Mouse (Mus musculus): ENCODE measurements around the gene Trib2.

Gene Trib2

DNA sequence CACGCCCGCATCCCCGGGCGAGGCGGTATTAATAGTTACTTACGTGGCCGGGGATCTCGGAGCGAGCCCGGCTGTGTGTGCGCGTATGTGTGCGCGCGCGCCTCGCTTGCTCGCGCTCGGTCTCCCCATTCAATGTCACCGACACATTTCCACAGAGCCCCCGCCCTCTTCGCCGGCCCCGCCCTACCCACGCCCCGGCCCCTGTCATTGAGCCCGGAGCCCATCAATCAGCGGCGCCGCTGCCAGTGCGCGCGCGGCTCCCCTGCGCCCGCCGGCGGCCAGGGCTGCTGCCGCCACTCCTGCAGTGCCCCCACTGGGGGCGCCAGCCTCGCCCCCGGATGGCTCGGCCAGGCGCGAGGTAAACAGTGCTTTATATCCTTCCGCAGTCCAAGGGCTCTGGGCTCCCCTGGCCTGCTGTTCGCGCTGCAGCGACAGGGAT, at the start of gene Trib2:
Gene Trib2, minus strand, starts transcription at position 183 of the 439 bp plus-strand sequence.
- peak; percentile 60 to 90 for DNase-seq (ENCODE audit: low spot score in 2 of 2)

DNA sequence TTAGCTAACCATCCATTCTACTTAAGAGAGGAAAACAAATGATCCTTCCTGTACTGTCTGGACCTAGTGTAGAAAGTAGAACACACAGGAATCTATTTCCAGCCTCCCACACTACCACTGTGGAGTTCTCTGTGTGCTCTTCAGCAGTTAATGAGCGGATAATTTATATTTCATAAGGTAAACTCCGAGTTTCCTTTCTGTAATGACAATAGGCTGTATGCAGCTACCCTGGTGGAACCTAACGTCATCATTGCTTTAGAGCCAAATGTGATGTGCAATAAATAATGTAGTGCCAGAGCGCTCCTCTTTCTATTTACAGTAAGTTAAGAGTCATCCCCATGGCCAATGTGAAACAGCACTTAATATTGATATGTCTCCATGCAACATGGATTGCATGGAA, 41.3 kb upstream of the Trib2 start:
- DNase-seq (ENCODE audit: low spot score in 2 of 2) = no peak

DNA sequence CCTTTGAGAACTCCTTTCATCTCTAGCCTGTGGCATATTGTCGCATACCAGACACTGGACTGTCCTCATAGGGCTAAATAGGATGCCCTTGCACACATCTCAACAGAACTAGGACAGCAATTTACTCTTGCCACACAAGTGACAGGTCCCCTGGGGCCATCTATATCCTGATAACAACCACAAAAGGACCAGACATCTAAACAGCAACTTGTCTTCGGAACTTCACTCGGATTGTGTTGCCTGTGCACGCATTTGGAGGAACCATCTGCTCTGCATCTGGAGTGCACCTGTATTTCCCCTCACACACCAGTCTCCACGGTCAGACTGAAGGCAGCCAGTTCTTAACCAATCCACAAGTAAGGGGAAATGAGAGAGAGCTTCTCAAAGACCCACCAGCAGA, 39.2 kb upstream of the Trib2 start:
- no peak for DNase-seq (ENCODE audit: low spot score in 2 of 2)

DNA sequence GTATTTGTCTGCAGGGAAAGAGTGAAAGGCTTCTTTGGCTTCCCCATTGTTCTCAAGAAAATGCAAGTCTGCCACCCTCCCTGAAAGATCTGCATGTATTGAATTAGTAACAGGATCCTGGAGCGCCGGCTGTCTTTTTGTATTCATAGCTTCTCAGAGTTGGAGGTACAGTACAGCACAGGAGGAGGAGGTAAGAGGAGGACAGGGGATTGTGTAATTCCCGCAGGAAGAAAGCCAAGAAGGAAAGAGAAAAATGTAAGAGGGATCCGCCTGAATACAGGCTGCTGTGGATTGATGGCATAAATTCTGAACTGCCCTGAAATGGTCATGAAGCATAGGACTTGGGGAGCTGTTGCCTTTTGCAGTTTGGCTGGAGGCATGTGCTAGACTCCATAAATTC, 36.1 kb upstream of the Trib2 start:
- DNase-seq (ENCODE audit: low spot score in 2 of 2) = no peak

DNA sequence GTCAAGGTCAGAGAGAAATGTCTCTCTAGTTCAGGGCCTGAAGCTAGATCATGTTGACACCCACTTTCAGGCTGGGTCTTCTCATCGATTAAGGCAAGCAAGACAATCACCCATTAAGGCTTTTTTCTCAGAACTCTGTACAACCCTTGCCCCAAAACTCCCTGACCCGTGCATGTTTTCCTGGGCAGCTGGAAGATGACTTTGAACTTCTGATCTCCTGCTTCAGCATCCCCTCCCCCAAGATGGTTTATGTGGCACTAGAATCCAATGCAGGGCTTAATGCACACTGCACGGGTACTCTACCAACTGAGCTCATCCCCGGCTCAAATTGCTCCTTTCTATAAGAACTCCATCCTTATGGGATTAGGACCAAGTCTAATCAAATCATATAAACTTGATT, 35.3 kb upstream of the Trib2 start:
- no peak for DNase-seq (ENCODE audit: low spot score in 2 of 2)

DNA sequence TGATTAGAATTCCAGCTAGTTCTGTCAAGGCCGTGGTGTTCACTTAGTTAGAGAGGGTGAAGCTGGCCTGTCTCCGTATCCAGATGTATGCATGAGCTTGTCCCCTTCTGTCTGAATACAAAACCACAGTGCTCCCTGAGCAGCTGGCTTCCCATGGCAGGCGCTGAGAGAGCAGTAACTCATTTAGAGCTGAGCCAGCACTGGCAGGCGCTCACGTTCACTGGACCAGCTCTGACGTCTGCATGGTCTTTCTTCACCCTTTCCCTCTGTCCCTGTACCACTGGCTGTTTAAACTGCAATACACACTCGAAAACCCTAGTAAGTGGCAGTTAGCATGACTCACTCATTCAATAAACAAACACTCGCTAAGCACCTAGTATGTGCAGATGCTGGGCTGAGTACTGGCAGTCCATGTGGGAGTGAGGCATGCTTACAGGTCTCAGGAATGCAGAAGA, 33.7 kb upstream of the Trib2 start:
- no peak for DNase-seq (ENCODE audit: low spot score in 2 of 2)

DNA sequence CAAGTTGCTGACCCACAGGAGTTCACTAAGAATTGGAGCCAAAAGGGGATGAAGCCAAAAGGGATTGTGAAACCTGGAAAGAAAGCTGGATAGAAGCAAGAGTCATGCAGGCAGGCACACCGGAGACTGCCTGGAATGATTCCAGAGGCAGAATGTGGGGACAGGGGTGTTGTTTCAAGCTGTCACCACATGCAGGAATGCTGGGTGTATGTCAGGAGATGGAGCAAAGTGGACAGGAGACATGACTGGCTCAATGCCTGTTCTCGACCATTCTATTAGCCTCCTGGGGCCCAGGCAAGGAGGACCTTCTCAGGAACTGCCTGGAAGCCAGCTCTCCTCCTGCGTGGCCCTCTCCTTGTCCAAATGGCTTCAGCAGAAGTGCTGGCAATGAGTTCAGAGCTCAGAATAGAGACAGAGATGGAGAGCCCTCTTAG, 33.2 kb upstream of the Trib2 start:
- DNase-seq (ENCODE audit: low spot score in 2 of 2) = no peak

DNA sequence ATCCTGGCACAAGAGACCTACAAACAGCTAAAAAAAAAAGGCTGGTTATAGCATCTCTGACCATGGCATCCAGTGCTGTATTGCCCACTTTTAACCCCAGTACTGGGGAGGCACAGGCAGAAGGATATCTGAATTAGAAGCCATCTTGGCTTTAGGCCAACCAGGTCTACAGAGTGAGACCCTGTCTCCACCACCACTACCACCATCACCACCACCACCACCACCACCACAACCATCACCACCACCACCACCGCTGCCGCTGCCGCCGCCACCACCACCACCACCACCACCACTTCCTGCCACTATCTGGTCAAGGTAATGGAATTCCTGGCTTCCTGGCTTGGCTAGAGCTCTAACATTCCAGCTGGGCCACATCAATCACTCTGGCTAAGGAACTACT, 31.7 kb upstream of the Trib2 start:
- no peak for DNase-seq (ENCODE audit: low spot score in 2 of 2)

DNA sequence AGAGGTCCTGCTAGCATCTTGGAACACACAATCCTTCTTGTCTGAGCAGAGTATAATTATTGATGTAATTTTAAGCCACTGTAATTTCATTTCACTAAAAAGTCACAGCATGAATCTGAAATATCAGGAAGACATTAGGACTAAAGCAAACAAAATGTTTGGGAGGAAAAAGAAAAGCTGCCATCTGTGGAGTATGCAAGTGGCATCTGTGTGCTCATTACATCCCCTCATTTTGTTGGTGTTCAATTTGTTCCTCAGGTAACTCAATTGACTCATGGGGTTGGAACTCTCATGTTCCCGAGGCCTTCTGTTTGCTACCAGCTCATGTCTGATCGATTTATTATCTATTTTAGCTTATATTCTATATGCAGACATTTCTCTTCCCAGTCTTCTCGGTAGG, 28.0 kb upstream of the Trib2 start:
- no peak for DNase-seq (ENCODE audit: low spot score in 2 of 2)

DNA sequence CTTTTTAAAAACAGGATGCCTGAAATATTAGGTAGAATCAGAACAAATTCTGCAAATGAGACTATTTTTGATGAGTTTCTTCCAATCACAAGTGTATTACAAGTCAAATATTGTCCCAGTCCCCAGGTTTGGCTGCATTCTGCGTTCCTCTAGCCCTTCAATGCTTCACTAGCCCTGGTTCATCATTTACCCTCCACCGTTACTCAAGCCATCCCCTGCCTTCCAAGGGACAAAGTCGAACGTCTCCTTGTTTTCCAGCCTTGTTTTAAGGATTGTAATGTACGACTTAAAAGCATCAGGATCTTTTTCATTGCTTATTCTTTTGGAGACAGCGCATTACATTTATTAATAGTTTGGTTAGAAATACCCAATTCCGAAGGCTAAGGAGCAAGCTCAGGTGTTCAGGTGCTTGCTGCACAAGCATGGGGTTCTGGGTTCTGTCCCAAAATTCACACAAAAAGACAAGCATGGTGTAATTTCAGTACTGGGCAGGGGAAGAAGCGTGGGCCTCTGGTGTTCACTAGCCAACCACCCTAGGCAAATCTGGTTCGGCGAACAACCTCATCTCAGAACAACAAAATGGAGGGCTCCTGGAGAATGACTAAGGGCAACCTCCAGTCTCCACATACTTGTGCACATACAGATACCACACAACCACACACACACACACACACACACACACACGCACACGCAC, 24.3 kb upstream of the Trib2 start:
- no peak for DNase-seq (ENCODE audit: low spot score in 2 of 2)

DNA sequence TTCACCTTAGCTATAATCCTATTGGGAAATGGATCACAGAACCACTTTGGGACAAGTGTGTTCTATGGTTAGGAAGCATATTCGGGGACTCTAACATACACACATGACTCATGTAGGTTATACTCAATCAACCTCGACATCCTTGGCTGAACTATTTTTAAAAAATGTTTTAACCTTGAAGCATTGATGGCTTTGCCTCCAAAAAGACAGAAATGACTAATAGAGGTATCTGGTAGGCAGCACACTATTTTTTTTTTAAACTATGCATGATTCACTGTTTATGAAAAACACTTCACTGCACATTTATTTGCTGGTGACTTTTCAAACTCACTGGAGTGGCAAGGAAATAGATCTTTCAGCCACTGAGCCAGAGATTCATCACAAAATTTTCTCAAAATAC, 21.5 kb upstream of the Trib2 start:
- DNase-seq (ENCODE audit: low spot score in 2 of 2) = no peak

DNA sequence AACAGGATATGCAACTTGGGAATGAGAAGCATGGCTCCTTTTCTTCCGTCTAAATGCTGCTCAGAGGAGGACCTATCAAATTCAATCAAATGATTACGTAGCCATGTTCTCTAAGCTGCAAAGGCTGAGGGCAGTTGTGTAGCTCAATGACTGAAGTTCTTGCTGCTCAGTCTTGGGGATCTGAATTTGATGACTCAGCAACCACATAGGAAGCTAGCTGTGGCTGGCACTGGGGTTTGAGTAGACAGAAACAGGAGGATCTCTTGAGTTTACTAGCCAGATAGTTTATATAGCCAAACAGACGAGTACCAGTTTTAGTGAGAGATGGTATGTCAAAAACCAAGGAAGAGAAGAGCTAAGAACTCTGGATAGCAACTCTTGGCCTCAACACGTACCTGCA, 20.8 kb upstream of the Trib2 start:
- DNase-seq (ENCODE audit: low spot score in 2 of 2) = no peak

DNA sequence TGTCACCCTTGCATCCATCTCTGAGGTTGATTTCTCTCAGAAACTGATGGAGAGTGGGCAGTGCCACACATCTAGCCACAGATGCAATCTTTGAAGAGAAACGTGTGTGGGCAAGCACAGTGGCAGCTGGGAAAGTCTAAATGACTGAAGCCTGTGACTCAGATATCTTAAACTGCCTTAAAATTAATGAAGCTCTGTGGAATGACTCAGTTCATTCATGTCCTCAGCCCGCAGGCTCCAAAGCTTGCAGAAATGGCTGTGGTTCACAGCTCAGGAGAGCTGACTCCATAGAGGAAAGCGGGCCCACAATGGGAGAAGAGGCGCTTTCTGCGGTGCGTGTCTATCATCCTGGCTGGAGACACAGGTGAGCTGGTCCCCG, 15.9 kb upstream of the Trib2 start:
- no peak for DNase-seq (ENCODE audit: low spot score in 2 of 2)

DNA sequence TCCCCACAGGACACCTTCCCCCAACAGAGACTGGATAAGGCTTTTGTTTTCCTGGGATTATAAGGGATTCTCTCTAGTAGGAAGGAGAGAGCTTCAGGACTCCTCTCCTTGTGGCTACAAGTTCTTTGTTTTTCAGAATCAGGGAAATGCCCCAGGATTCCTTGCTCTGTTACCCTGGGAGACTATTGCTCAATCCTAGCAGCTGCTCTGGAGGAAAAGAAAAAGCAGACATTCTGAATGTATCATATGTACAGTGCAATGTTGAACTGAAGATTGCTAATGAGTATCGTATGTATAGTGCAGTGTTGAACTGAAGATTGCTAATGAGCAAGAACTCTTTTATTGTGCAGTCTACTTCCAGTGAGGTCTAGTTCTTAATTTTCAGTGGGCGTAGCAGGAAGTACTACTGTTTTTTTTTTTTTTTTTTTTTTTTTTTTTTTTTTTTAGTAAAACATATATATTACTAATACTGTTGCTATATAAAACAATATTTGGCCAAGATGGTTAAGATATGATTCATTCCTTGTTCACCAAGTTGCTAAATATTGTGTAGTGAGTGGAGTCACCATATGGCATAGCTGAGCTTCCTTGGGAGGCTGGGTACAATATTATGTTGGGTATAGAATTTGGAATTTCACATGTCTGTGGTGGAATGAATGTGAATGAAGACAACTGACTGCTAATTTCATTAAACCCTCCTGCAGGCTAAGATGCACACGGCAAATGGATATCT, 15.4 kb upstream of the Trib2 start:
- no peak for DNase-seq (ENCODE audit: low spot score in 2 of 2)

DNA sequence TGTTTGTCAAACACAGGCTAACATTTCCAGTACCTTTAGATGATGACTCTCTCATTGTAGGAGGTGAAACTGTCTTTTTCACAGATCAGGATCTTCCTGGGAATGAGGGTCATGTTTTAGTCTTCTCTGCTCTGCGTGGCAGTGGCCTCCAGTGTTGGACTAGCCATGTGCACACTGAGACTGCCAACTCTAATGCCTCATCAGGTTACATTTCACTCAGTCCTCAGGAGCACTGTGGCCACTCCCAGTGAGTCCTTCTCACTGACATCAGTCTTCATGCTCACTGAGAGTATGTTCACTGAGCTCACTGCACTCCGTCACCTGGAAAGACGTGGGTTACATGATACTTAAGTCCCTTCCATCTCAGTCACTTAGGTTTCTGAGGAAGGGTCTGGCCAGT, 14.0 kb upstream of the Trib2 start:
- no peak for DNase-seq (ENCODE audit: low spot score in 2 of 2)

DNA sequence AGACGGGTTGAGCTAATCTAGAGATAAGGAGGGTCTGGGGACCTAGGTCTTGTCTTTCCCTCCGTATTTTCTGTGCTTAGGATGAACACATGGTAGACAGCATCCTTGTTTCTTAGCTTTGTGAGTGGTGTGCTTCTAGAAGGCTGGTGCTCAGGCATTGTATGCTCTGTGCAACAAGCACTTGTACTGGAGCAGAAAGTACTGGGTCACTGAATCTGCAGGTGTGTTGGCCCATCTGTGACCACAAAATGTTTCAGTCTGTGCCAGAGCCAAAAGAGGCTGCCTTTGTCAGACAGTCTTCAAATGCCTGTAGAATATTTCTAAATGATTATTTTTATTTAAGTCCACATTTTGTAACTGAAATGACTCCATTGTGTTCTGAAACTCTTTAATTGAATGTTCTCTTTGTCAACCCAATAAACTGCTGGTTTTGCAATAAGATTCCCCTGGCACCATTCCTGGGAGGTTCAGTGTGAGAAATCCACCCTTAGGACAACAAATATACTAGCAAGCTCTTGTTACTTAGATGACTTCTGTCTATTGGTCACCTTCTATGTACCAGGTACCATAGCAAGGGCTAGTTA, 12.2 kb upstream of the Trib2 start:
- no peak for DNase-seq (ENCODE audit: low spot score in 2 of 2)

DNA sequence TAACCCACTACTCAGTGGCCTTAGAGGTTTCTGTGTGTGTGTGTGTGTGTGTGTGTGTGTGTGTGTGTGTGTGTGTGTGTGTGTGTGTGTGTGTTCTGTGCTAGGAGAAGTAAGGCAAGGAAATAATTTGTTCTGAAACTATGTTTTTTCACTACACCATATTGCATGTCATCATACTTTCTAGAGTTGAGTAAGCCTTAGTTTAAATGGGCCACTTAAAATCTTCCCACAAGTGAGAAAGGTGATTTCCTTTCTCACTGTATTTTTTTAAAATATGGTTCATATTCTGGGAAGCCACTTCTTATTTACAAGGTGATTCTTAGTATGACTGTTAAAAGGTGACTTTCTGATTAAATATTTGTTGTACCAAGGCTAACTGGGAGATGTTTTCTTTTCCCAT, 4.3 kb upstream of the Trib2 start:
- no peak for DNase-seq (ENCODE audit: low spot score in 2 of 2)

DNA sequence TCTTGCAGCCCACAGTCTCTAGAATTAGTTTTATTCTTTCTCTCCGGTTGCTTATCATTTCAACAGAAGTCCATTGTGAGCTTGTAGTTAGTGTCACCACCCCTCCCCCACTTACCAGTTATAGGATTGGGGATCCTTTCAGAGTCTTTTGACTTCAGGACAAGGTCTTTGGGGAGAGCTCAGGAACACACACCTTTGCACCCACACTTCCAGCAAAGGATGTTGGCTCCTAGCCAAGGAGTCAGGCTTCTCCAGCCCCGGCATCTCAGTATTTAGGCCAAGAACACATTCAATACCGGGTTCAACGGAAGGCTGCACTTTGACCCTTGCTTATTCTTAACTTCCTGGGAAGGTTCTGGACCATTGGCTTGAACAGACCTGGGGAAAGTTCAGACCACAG, 643 bp upstream of the Trib2 start:
- no peak for DNase-seq (ENCODE audit: low spot score in 2 of 2)

DNA sequence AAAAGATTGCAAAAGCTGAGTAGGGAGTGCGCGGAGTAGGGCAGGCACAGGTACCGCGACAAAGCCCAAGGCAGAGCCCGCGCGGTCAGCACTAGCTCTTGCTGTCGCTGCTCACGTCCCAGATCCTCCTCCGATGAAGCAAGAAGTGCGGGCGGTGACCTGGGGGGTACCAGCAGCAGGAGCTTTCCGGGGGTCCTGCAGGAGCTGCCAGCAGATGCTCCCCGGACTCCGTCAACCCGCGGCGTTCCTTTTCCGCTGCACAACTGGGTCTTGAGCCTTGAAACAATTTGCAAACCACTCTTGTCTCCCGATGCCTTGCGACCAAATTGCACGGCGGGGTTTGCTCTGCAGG, 492 bp downstream of the Trib2 start:
- DNase-seq (ENCODE audit: low spot score in 2 of 2) = peak; percentile 49 to 55

DNA sequence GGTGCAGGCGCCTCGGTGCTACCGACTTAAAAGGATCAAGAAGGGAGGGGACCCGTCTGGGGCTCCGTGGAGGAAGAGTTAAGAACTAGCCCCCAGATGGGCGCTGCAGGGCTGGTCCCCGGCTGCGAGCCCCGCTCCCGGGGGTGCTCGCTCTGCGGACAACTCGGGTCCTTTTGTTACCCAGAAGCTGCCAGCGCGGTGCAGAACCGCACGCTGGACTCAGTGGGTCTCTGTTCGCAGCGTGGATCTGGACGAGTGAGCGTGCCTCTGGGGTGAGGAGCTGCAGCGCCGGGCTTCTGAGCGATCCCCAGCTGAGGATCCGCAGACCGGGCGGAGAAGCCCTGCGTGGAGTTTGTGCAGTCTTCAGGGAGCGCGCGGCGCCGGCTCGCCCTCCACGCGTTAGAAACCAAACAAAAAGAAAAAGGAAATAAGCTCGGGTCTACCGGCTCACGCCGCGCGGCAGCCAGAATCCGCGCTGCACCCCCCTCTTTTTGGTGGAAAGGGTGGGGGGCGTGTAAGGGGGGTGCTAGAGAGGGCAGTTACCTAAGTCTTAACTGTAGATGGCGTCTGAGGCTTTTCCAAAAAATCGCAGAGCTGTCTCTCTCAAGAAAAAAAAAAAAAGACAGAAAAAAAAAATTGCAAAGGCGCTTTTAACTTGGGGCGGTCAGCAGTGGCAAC, 1.0 kb downstream of the Trib2 start:
- peak; percentile 56 to 66 for DNase-seq (ENCODE audit: low spot score in 2 of 2)

DNA sequence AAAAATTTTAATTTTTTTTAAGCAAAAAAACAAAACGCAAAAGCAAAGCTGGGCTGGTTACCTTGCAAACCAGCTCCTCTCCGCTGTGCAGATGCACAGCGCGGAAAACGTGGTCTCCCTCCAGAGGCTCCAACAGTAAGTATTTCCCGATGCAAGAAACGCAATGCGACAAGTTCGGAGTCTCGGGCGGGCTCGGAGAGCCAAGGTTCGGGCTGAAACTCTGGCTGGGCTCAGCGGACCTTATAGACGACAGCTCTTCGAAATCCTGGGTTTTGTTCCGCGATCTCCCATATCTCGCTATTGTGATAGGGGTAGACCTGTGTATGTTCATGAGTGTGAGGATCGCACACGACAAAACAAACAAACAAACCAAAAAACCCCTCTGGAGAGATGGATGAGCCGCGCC, 1.5 kb downstream of the Trib2 start:
- DNase-seq (ENCODE audit: low spot score in 2 of 2) = peak in 1 of 2 experiments; percentile 38

DNA sequence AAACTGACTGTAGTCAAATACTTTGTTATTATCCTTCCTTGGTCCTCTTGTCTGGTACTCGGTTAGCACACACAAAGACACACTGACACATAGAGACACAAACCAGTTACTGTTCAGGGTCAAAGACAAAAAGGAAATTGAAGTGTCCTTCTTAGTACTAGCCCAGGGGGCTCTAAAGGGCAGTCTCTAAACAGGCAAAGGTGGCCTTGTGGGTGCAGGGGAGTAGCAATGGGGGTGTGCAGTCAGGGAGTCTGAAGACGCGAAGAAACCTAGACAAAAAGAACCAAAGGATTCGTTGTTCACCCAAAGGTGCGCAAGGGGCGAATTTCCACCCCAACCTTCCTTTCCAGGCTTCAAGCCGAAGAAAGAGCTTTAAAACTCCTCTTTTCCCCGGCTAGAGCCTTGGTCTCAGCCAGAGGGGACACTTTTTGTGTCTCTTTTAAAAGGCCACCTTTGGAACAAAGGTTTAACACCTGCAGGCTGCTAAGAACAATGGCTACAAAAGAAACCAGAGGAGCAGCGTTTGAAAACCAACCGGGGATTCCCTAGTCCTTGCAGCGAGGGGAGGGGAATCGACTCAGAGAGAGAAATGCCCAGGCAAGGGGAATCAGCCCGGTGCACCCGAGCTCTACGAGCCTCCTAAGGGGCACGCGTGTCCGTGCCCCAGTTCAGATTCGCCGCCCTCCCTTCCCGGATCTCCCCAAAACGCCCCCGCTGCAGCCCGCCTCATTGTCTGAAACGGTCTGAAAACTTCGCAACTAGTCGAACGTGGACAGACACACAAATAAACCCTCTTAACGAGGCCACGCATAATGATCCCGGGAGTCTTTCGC, 2.3 kb downstream of the Trib2 start:
- peak; percentile 35 to 52 for DNase-seq (ENCODE audit: low spot score in 2 of 2)
